Mouse (Mus musculus): ENCODE data around the gene Agrn. TPM values are rescaled to one million over a fixed set of nuclear protein-coding genes. Genes with fewer than 3 reads are reported as not detected.

The Agrn gene
- total RNA-seq (2021), result 10 to 100 TPM; 31.4 to 40.8 TPM
- long read RNA-seq, experiment 1, full-length matches to known transcripts, result 4 of 36 reads
- long read RNA-seq, experiment 1, partial matches to known transcripts, result 24 of 36 reads
- long read RNA-seq, experiment 1, other reads (novel, unspliced or antisense), result 8 of 36 reads
- long read RNA-seq, experiment 2, full-length matches to known transcripts, result 9 of 23 reads
- long read RNA-seq, experiment 2, partial matches to known transcripts, result 13 of 23 reads
- long read RNA-seq, experiment 2, other reads (novel, unspliced or antisense), result 1 of 23 reads

DNA sequence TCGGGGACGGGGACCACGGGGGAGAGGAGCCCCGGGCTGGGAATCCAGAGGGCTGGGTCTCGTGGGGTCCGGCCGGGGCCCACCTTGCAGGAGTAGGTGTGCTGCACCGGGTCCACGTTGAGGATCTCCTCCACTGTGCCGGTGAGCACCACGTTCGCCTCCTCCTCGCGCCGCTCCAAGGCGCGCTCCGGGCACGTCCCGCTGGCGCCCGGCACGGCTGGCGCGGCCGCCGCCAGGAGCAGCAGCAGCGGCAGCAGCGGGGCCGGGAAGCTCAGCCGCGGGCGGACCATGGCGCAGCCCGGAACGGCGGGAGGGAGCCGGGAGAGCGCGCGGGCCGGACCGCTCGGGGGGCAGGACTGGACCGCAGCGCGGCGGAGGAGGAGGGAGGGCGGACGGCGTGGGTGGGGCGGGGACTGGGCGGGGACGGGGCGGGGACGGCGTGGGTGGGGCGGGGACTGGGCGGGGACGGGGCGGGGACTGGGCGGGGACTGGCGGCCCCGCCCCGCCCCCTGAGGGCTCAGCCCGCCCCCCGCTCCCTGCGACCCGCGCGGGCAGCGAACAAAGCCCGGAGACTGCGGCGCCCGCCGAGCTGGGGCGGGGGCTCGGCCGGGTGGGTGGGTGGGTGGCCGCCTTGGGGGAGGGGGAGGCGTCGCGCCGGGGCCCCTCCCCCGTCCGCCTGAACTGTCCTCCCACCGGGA is at the start of gene Agrn:
Agrn (minus strand) TSS at position 358 of the 698 bp plus-strand sequence.
- peak; percentile 76 for DNase-seq

DNA sequence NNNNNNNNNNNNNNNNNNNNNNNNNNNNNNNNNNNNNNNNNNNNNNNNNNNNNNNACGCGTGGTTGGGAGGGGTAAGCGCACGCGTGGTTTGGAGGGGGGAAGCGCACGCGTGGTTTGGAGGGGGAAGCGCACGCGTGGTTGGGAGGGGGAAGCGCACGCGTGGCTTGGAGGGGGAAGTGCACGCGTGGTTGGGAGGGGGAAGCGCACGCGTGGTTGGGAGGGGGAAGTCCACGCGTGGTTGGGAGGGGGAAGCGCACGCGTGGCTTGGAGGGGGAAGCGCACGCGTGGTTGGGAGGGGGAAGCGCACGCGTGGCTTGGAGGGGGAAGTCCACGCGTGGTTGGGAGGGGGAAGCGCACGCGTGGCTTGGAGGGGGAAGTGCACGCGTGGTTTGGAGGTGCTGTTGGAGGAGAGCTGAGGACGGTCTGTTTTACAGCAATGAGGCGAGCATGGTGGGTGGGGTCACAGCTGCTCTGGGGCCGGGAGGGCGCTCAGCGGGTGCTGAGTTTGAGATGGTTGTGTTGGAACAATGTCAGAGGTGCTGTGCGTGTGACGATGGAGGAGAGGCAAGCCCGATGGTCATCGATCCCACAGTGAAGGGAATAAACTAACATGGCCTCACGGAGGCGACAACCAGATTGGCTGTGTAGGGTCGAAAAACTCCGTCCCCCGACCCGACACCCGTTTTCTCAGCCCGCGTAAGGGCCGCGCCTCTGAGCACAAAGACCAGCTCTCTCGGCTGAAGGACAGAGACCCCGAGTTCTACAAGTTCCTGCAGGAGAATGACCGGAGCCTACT is 39.6 kb upstream of the Agrn start:
- no peak for DNase-seq

DNA sequence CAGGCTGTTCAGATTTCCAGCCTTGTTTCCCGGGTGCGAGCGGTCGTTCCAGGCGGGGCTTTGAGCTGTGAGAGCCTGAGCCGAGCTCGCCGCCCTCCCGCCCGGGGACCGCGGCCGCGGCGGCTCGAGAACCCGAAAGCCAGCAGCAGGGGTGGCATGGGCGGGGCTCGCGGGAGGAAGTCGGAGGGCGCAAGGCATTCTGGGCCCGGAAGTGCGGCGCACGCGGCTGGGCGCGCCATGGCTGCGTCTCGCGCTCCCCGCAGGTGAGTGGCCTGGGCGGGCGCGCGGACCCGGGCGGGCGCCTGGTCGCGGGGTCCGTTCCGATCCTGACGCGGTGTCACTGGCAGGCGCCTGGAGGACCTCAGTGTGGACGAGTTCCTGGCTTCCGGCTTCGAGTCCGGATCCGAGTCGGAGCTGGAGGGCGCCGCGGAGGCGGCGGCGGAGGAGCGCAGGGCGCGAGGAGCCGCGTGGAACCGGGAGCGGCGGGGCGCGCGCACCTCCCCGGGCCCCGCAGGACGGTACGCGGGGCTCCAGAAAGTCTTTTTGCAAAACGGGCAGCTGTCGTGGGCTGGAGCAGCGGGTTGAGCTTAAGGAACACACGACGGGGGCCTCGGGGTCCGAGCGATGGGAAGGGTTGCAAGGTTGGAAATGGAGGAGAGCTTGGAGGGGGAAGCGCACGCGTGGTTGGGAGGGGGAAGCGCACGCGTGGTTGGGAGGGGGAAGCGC is 38.7 kb upstream of the Agrn start, which contains the start of gene Noc2l:
Noc2l (plus strand) TSS at position 203 of the 726 bp plus-strand sequence.
- peak; percentile 90 for DNase-seq

DNA sequence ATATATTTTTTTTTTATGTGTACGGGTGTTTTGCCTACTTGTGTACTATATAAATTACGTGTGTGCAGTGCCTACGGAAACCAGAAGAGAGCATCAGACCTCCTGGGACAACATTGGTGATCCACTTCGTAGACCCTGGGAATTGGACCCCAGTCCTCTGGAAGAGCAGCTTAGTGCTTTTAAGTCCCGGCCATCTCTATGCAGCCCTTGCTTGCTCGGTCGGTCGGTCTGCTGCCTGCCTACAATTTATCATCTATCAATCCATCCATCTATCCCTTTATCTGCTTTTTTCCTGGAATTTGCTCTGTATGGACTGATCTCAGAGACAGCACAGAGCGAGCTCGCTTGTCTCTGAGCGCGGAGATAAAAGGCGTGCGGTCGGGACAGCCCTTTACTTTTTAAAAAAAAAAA is 38.1 kb upstream of the Agrn start:
- no peak for DNase-seq

DNA sequence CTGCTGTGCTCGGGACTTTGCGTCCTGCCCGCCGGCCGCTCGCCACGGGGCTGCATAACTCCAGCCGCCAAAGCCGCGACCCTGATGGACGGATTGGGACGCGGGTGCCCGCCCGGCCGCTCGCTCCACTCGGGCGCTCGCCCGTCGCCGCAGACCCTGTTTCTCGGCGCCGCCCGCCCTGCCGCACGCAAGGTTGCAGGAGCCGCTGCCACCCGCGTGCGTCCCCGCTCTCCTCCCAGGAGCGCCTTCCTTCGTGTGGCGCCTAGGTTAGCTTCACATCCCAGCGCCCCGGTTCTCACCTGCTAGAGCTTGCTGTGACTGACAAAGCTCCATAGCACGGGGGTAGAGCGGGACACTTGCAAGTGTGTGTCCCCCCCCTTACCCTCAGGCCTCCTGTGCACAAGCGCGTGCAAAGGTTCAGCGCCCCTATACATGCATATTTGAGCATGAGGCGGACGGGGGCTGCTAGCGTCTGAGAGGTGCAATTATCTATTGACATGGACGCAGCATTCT is 37.5 kb upstream of the Agrn start, which contains the start of gene Plekhn1:
Plekhn1 (minus strand) TSS at position 157 of the 513 bp plus-strand sequence.
- peak; percentile 77 for DNase-seq

DNA sequence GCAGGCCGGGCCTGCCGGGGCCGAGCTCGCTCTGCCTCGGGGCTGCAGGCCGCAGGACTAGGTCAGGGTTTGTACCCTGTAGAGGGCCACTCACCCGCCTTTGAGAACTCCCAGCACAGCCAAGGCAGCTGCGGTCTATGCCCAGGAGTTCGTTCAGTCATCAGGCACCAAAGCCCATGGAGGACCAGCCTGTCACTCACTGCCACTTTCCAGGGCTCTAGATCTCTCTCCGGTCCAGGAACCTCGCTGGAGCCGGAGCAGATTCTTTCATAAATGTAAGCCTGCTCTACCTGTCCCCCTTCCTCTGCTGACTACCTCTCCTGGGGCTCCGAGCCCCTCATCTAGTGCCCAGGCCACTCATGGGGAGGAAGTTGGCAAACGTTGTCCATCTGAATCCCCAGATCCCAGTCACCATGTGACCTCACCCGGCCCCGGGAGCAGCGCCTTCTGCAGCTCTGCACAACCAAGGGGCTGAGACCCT is 36.8 kb upstream of the Agrn start:
- DNase-seq, result no peak

DNA sequence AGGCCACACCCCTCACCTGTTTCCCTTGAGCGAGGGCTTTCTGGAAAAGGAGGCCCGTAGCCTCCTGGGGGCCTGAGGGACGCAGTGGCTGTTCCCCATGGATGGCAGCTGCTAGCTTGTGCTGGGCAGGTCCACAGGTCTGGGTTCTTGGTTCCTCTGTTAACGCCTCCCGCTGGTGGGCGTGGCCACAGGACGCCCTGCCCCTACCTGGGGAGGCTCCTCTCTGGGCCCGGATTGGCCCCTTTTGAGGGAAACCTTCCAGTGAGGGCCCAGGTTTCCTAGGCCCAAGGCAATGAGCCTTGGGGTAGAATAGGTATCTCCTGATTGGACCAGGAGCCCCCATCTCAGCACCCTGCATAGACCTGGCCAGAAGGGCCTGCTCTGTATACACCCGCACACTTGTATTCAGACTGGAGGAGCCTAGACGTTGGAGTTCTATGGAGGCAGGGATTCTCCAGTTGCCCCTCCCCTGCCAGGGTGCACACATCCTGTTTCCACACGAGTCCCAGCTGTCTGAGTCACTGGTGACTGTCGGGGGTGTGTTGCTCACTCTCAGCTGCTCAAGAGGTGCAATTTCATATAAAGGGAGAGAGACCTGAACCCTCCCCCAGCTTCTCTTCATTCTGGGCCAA is 31.2 kb upstream of the Agrn start:
- no peak for DNase-seq

DNA sequence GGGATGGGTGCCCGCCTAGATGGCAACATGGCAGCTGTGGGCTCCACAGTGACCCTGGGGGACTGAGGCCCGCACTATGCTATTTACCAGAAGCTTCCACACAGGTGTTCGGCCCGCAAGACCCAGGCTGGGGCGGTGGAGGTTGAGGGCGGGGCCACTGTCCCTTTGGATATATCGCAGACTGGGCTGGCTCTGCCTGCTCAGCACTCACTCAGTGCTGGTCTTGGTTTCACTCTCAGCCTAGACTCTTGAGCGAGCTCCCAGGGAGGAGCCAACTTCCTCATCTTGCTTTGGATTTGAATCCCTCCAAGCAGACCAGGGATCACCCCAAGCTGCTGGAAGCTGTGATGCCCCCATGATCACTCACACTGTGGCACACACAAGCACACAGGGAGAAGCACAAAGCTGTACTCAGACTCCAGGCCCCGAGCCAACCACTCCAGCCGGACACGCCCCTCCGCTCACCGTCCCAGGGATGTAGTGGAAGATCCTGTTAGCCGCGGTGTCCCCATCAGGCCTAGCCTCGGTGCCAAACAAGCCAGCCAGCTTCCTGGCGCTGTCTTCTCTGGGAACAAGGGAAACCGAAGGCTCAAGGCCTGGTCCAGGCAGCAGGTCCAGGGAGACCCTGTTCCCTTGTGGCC is 30.6 kb upstream of the Agrn start:
- DNase-seq, result peak; percentile 39

DNA sequence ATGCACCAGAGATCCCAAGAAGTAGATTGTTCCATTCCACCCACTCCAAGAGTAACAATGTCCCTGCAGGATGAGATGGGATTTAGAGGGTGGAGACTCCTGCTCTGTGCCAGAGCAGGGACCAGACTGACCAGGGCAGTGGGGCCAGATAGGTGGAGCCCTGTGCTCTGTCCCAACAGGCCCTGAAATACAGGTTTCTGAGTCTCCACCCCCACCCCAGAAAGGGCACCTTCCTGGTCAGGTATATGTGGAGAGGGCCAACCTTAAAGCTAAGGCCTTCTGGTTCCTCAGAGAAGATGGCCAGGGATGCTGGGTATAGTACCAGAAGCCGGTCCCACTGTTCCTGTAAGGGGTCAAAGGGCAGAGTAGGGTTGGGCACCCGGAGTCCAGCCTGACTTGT is 27.0 kb upstream of the Agrn start:
- DNase-seq, result no peak

DNA sequence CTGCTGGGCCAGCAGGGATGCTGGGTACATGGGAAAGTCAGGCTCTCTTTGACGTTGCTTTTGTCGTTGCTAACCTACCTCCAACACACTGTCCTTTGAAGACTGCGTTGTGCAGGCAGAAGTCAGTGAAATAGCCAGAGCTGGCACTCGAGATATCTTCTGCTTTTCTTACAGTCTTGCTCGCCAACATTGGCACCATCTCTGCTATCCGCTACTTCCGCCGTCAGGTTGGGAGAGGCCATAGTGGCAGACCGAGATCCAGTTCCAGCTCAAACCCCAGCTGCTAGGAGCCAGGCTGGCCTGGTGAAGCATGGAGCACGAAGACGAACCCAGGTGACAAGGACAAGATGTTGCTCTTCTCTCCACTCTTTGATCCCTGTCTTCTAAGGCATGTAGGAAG is 22.6 kb upstream of the Agrn start:
- DNase-seq, result no peak

DNA sequence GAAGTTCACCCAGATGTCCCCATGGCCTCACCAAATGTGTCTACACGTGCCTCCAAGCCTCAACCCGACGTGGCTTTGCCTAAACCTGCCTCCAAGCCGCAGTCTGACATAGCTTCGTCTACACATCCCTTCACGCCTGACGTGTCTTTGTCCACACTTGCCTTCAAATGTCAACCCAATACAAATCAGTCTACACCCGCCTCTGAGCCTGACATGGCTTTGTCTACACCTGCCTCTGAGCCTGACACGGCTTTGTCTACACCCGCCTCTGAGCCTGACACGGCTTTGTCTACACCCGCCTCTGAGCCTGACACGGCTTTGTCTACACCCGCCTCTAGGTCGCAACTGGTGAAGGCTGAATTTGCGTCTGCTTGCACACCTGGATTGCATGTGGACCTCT is 20.6 kb upstream of the Agrn start:
- DNase-seq, result no peak

DNA sequence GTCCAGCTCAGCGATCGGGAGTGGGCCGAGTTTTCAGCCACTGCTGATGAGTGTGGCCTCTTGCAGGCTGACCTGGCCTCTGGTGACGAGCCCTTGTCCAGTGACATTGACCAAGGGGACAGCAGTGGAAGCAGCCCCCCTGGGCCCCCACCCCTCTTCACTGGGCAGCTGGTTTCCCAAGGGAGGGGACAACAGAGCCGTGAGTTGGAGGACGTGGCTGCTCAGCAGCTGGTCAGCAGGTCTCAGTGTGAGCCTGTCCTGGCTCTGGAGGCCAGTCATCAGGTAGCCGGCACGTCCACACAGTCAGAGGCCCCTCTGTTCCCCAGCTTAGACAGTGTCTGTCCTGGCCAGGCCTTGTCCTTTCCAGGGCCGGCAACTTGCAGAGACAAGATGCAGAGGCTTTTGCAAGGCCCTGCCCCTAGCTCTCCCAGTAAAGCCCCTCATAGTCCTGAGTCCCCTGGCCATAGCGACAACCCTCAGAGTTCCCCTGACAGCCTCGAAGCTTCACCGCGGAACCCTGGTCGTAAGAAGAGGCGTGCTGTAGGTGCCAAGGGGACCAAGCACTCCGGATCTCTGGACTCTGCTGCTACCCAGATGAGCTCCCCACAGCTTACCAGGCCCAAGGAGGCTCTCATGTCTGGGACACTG is 19.9 kb upstream of the Agrn start:
- DNase-seq, result no peak

DNA sequence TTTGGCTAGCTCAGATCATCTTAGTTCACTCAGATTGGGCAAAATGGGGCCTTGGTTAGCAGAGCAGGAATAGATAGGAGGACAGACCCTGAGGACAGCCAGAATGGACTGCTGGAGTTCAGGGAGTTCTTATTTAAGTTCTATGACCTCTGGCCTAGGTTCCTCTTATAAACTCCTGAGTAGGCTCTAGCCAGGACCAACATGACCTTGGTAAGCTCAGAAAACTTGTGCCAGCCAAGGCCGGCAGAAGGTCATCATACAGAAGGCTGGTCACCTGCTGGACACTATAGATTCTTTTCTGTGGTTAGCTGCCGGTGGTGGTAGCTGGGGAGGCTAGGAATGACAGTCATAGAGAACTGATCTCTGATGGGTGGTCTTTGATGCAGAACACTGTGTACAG is 18.9 kb upstream of the Agrn start:
- no peak for DNase-seq

DNA sequence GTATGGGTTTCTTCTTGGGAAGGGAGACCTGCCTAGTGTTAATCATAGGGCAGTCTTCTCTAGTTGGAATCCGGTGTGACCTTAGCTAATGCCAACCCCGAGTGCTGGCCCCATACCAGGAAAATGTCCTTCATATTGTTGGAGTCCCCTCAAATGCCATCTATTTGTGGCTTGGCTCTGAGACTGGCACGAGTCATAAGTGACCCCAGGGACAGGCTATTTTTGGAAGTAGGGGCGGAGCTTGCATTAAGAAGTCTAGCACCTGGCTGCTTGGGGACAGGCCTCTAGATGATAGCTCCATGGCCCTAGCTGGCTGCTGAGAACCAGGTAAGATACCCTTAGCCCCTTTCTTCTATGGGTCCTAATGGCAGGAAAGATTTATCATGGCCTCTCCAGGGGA is 18.4 kb upstream of the Agrn start, which contains the start of gene Perm1:
Perm1 (plus strand) TSS at position 220 of the 400 bp plus-strand sequence.
- peak; percentile 79 for DNase-seq

DNA sequence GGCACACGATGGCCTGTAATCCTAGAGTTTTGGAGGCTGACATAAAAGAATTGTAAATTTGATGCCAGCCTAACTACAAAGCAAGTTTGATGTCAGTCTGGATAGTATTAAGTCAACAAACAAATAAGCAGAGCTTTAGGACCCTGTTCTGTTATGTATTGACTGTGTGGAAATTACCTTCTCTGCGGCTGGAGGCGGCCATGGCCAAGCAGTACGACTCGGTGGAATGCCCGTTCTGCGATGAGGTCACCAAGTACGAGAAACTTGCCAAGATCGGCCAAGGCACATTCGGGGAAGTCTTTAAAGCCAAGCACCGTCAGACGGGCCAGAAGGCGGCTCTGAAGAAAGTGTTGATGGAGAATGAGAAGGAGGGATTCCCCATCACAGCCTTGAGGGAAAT is 15.8 kb upstream of the Agrn start:
- no peak for DNase-seq

DNA sequence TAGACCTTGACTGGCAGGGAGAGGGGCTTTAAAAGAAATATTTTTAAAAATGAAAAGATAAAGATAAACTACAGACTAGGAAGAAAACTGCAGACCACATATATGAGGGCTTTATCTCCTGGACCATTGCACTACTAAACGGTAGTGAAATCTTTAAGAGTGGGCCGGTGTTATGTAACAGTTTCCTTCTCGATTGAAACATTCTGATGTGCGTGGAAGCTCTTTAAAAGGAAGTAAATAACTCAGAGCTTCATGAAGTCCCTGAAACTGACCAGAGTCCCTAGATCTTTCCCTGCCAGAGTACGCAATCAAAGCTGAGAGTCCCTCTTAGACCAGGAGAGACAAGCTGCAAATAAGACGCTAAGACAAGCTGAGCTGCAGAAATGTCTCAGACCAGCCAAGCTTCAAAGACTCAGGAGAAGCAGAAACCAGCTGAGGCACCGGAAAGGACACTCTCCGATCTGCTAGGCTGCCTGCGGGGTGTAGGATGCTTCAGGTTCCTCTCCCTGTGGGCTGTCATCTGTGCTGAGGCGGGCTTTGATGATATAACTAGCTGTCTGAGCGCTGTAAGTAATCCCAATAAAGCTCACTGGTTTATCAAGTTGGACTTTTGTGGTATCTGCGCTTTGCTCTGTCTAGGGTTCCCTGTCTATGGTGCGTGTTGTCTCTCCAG is 12.8 kb upstream of the Agrn start:
- no peak for DNase-seq

DNA sequence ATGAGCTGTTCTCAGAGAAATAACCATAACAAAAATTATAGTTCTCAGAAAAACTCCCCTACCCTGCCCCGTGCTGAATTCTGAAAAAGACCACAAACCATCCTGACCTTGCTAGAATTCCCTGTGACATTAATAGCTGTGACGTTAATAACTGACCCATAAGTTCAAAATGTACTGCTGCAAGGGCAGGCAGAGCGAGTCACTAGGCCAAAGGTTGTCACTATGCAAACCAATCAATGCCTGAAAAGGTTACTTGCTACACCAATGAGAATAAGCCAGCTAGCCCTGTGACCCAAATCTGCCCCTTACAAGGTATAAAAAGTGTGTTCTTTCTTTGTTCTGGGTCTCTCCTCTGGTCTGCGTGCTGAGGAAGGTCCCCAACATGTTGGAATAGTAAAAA is 11.6 kb upstream of the Agrn start:
- DNase-seq, result no peak

DNA sequence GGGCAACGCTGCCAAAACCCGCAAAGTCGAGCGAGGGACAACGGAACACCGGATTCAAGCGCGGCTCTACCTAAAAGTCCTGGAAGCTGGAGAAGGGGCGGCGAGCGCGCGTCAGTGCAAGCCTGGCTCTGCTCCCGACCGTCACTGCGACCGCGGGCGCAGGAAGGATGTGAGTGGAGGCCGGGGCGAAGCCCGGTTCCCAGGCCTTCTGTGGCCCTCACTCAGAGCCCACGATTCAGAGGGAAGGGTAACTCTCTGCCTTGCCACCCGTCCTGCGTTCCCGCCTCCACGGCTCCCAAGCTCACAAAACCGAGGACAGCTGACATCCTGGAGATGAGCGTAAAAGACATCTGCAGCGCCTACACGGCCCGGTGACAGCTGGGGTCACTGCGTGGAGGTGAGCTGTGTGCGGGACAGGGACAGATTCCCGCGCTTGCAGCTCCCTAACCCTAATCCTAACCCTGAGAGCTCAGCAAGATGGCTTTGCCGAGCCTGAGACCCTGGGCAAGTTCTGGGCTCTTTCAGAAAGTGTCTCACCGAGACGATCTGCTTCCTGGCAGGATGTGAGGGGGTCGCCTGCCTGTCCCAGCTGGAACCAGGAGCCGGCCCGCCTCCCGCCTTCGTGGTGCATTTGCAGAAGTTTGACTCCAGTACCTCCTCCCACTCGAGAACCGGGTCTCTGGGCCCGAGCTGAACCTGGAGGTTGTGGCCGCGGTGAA is 6.3 kb upstream of the Agrn start:
- peak; percentile 40 for DNase-seq

DNA sequence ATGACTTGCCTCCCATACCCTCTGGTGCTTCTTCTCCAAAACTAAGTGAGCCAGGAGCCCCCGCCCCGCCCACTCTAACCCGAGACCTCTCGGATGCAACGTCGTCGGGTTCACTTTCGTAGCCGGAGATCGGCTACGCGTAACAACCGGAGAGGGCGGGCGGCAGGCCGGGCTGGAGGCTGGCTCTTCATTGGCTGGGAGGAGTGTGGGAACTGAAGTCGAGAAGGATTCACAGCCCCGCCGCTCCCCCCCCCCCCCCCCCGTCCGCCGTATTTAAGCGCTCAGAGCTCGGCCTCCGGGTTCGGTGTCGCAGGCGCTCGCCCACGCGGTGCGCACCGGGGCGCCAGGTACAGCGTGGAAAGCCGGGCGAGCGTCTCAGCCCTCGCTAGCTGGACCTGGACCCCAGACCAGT is 5.7 kb upstream of the Agrn start, which contains the start of gene AW011738:
AW011738 (plus strand) TSS at position 304 of the 412 bp plus-strand sequence.
- peak; percentile 61 for DNase-seq
